Mouse (Mus musculus) spleen, postnatal 10 days (tissue): ENCODE measurements around the gene Emid1.

Source experiments
- DNase-seq, 2 experiments: peaks; one replicate each; pipeline ENCODE4 v3.0.0; 2021 to 2022; ENCODE audit warnings: low spot score in 2 of 2

Gene Emid1

GRCm38 (mm10) chr11:5151680-5152337 lies at the start of gene Emid1:
Gene Emid1 (minus strand): TSS chr11:5152257.
- peak; percentile 20 to 44 for DNase-seq

GRCm38 (mm10) chr11:5199879-5200278 lies 47.8 kb upstream of the Emid1 start:
- DNase-seq = no peak

- no peak for DNase-seq
These were observed 45.0 kb upstream of the Emid1 start for GRCm38 (mm10) chr11:5197068-5197467.

- no peak for DNase-seq
These were observed 44.5 kb upstream of the Emid1 start for GRCm38 (mm10) chr11:5196583-5196982.

- DNase-seq = no peak
These were observed 41.5 kb upstream of the Emid1 start for GRCm38 (mm10) chr11:5193576-5193881.

- DNase-seq = no peak
These were observed 41.0 kb upstream of the Emid1 start for GRCm38 (mm10) chr11:5192840-5193575.

GRCm38 (mm10) chr11:5192084-5192516 lies 40.0 kb upstream of the Emid1 start:
- no peak for DNase-seq

- DNase-seq = no peak
These were observed 37.3 kb upstream of the Emid1 start for GRCm38 (mm10) chr11:5189239-5189933.

GRCm38 (mm10) chr11:5188170-5188569 lies 36.1 kb upstream of the Emid1 start:
- no peak for DNase-seq

GRCm38 (mm10) chr11:5184832-5185231 lies 32.8 kb upstream of the Emid1 start:
- no peak for DNase-seq

- DNase-seq = no peak
These were observed 32.2 kb upstream of the Emid1 start for GRCm38 (mm10) chr11:5184250-5184649.

- DNase-seq = no peak
These were observed 30.8 kb upstream of the Emid1 start for GRCm38 (mm10) chr11:5182870-5183269.

GRCm38 (mm10) chr11:5181850-5182404 lies 29.9 kb upstream of the Emid1 start:
- DNase-seq = peak; percentile 82 to 89

- no peak for DNase-seq
These were observed 27.3 kb upstream of the Emid1 start for GRCm38 (mm10) chr11:5179391-5179790.

GRCm38 (mm10) chr11:5177171-5177570 lies 25.1 kb upstream of the Emid1 start:
- DNase-seq = peak; percentile 12 to 60

- DNase-seq = peak in 1 of 2 experiments; percentile 22
These were observed 24.6 kb upstream of the Emid1 start for GRCm38 (mm10) chr11:5176685-5177084.

- DNase-seq = no peak
These were observed 23.8 kb upstream of the Emid1 start for GRCm38 (mm10) chr11:5175866-5176265.

GRCm38 (mm10) chr11:5175141-5175540 lies 23.1 kb upstream of the Emid1 start:
- no peak for DNase-seq

GRCm38 (mm10) chr11:5172861-5173260 lies 20.8 kb upstream of the Emid1 start:
- no peak for DNase-seq

GRCm38 (mm10) chr11:5167311-5167710 lies 15.3 kb upstream of the Emid1 start:
- no peak for DNase-seq

GRCm38 (mm10) chr11:5165471-5165916 lies 13.4 kb upstream of the Emid1 start:
- DNase-seq = no peak

GRCm38 (mm10) chr11:5164310-5164709 lies 12.3 kb upstream of the Emid1 start:
- DNase-seq = no peak
